ENCODE assay signal across 18 mouse cellular contexts in the genomic region with DNA sequence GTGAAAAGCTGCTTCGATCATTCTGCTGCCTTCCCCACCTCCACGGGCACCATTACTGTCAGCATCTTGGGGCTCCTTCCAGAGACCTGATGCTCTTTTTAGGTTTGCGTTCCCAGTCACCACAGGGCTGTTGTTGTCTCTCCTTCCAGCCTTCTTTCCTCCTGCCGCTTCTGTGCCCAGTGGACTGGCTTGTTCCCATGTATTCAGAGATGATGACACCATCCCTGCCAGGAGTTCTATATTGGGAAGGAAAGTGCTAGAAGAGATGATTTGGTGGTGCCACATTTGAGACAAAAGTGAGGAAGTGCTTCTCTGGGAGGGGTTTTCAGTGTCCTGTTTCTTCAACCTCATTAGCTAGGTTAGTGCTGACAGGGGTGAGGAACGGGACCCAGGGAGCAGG. TPM values are rescaled to one million over a fixed set of nuclear protein-coding genes. Genes with fewer than 3 reads are reported as not detected.
DNase-seq lines count a peak whose midpoint lies in the region; ATAC-seq and TF ChIP-seq lines count a peak whose summit lies in the region.
"Had no signal": no experiment of that assay in that cellular context is flagged by ENCODE, and none has a peak within 500 bp of the region (broad histone marks: within the 10 kb centered on the region; RNA-seq: fewer than 3 reads in every experiment).

No protein-coding gene starts in this region.

- H3K9ac ChIP-seq in heart, embryonic 14.5 days (ENCODE audit: low read length): 0 out of 2 replicates have a peak overlapping the region, but pooled peaks have one; percentile 28
- H3K9ac ChIP-seq: embryonic facial prominence, embryonic 12.5 days; forebrain, embryonic 15.5 days; hindbrain, embryonic 13.5 days had no signal

- H3K9me3 ChIP-seq in heart, embryonic 10.5 days: no peaks in the 10 kb centered on the region
- H3K9me3 ChIP-seq in heart, embryonic 14.5 days (ENCODE audit: control insufficient read depth, low read length): no peaks in the 10 kb centered on the region
- H3K9me3 ChIP-seq: embryonic facial prominence, embryonic 12.5 days; forebrain, embryonic 15.5 days; heart, embryonic 15.5 days; hindbrain, embryonic 13.5 days had no signal

- H3K27me3 ChIP-seq in heart, embryonic 10.5 days (ENCODE audit: insufficient read depth, poor library complexity, severe bottlenecking): peaks cover 35% of the 10 kb centered on the region
- no peaks in the 10 kb centered on the region for H3K27me3 ChIP-seq in heart, embryonic 14.5 days (ENCODE audit: control insufficient read depth, insufficient read depth, low read length)
- H3K27me3 ChIP-seq in myocyte (ENCODE audit: control insufficient read depth, insufficient read depth, insufficient read length): no peaks in the 10 kb centered on the region

- no peak for ATAC-seq in heart, embryonic 14.5 days (ENCODE audit: insufficient number of reproducible peaks, insufficient read depth, low FRiP score, low read depth)
- ATAC-seq: forebrain, embryonic 15.5 days; hindbrain, postnatal 0 days had no signal

- no peak overlapping the region for H3ac ChIP-seq in myocyte (ENCODE audit: control insufficient read depth, insufficient read length)

- intact Hi-C loops in heart, postnatal 10 days (cut with DNase I): no loop called here

- H3K4me2 ChIP-seq in heart, embryonic 14.5 days (ENCODE audit: low read length): no peak overlapping the region
- H3K4me2 ChIP-seq in myocyte (ENCODE audit: low read depth): peak overlapping the region; percentile 14
- H3K4me2 ChIP-seq: embryonic facial prominence, embryonic 12.5 days; forebrain, embryonic 15.5 days; heart, embryonic 15.5 days; hindbrain, embryonic 13.5 days had no signal

- H3K27ac ChIP-seq in heart, embryonic 10.5 days: peak overlapping the region; percentile 89; the same call in 1 of the 2 replicates
- H3K27ac ChIP-seq in heart, embryonic 14.5 days (replicated peaks in 1 of 2; ENCODE audit: control insufficient read depth in 1 of 2, insufficient read depth in 1 of 2, low read depth in 2 of 2, low read length in 2 of 2): peak overlapping the region; percentile 95 to 97
- H3K27ac ChIP-seq: embryonic facial prominence, embryonic 12.5 days; forebrain, embryonic 15.5 days; hindbrain, embryonic 13.5 days; hindbrain, postnatal 0 days had no signal

- no peak overlapping the region for H3K4me3 ChIP-seq in heart, embryonic 10.5 days
- no peak overlapping the region for H3K4me3 ChIP-seq in heart, embryonic 14.5 days (ENCODE audit: control insufficient read depth in 1 of 2, insufficient read depth in 1 of 2, low read depth in 1 of 2, low read length in 2 of 2)
- H3K4me3 ChIP-seq in myocyte: no peak overlapping the region
- H3K4me3 ChIP-seq: embryonic facial prominence, embryonic 12.5 days; forebrain, embryonic 15.5 days; heart, embryonic 15.5 days; hindbrain, embryonic 13.5 days had no signal

- 82% methylated on average over 5 of the region's 5 CpGs for WGBS in heart, embryonic 10.5 days
- WGBS in heart, embryonic 14.5 days: 68% methylated on average over 5 of the region's 5 CpGs

- H3K79me2 ChIP-seq in myocyte (ENCODE audit: control insufficient read depth, insufficient read depth): no peaks in the 10 kb centered on the region

- H3K4me1 ChIP-seq in heart, embryonic 10.5 days: peaks cover 69% of the 10 kb centered on the region
- peaks cover 41 to 65% of the 10 kb centered on the region in 2 experiments for H3K4me1 ChIP-seq in heart, embryonic 14.5 days (ENCODE audit: control insufficient read depth in 2 of 2, insufficient read depth in 2 of 2, low read length in 2 of 2)

- no peak for DNase-seq in heart, embryonic 10.5 days (ENCODE audit: low spot score)
- no peak for DNase-seq in heart, postnatal 10 days
- no peak for DNase-seq in heart, adult 18-20 months
- DNase-seq in brain, adult 2 months (ENCODE audit: low read depth, low spot score): peak; percentile 74
- no peak for DNase-seq in ovary, postnatal 36 days (ENCODE audit: low spot score)
- DNase-seq: adrenal gland, postnatal 25 days; cerebellum, adult 11-12 months; cerebellum, adult 9-10 months; gastrocnemius, postnatal 10 days had no signal

- peaks cover 8% of the 10 kb centered on the region; the same call in 1 of the 2 replicates for H3K36me3 ChIP-seq in heart, embryonic 10.5 days
- no peaks in the 10 kb centered on the region for H3K36me3 ChIP-seq in heart, embryonic 14.5 days (ENCODE audit: control insufficient read depth, insufficient read depth, low read length)
- no peaks in the 10 kb centered on the region for H3K36me3 ChIP-seq in myocyte (ENCODE audit: control insufficient read depth, insufficient read depth)
- H3K36me3 ChIP-seq: embryonic facial prominence, embryonic 12.5 days; forebrain, embryonic 15.5 days; heart, embryonic 15.5 days; hindbrain, embryonic 13.5 days had no signal

- TF ChIP-seq POLR2A in myocyte (IDR thresholded peaks at IDR 0.05; ENCODE audit: insufficient read length, low read depth): no peak

TF ChIP-seq in myocyte, 11 proteins besides CTCF, POLR2A, EP300 and RAD21:
- TF ChIP-seq TCF12 (IDR thresholded peaks at IDR 0.05; ENCODE audit: insufficient read depth, poor library complexity, severe bottlenecking) (no peak), USF1 (IDR thresholded peaks at IDR 0.05; ENCODE audit: low read depth) (no peak)

RNA-seq across cellular contexts. Expression of a gene that starts 4.9 kb away (rescaled TPM):
- polyA plus RNA-seq in heart, embryonic 10.5 days (2016; fragmentation: Nextera tagmentation; extraction: Ambion mirVana): 8.2 and 11.9 TPM in 2 replicates
- total RNA-seq in heart, postnatal 10 days (2021): 10 to 100 TPM; 18.7 to 20.1 TPM
- 9.2 and 11.3 TPM in 2 replicates for polyA plus RNA-seq in heart, embryonic 14.5 days (2014; fragmentation: Nextera tagmentation; extraction: Ambion mirVana)
- 10 to 100 TPM; 15.1 to 19.3 TPM for total RNA-seq in heart, adult 18-20 months (2021)
- 9.4 TPM for polyA plus RNA-seq in myocyte (2012; fragmentation: generic; extraction: Trizol)

RNA-seq across cellular contexts. Expression of a gene that starts 17.6 kb away (rescaled TPM):
- polyA plus RNA-seq in heart, embryonic 10.5 days (2016; fragmentation: Nextera tagmentation; extraction: Ambion mirVana): 35.5 and 37.3 TPM in 2 replicates
- 10 to 100 TPM; 38.0 to 43.6 TPM for total RNA-seq in heart, postnatal 10 days (2021)
- polyA plus RNA-seq in heart, embryonic 14.5 days (2014; fragmentation: Nextera tagmentation; extraction: Ambion mirVana): 29.7 and 32.6 TPM in 2 replicates
- total RNA-seq in heart, adult 18-20 months (2021): 10 to 100 TPM; 36.6 to 38.6 TPM
- polyA plus RNA-seq in myocyte (2012; fragmentation: generic; extraction: Trizol): 31.7 TPM

RNA-seq across cellular contexts. Expression of a gene that starts 58.4 kb away (rescaled TPM):
- 0.16 and 0.31 TPM in 2 replicates for polyA plus RNA-seq in heart, embryonic 10.5 days (2016; fragmentation: Nextera tagmentation; extraction: Ambion mirVana)
- not detected for total RNA-seq in heart, postnatal 10 days (2021)
- polyA plus RNA-seq in heart, embryonic 14.5 days (2014; fragmentation: Nextera tagmentation; extraction: Ambion mirVana): not detected in 2 replicates
- under 1 TPM in 1 of 2 experiments, not detected in 1; 0.31 TPM for total RNA-seq in heart, adult 18-20 months (2021)
- polyA plus RNA-seq in myocyte (2012; fragmentation: generic; extraction: Trizol): not detected
- total RNA-seq: ES-E14; gastrocnemius, postnatal 10 days; hematopoietic stem cell, adult 5-6 weeks had no signal
